Mouse (Mus musculus): ENCODE measurements at regions not wholly inside any gene's neighbourhood (a gene's known extent, or its start where the extent isn't known, plus 50 kb on each side); places are given as distances from the start of the nearest gene placed in this dataset.

DNA sequence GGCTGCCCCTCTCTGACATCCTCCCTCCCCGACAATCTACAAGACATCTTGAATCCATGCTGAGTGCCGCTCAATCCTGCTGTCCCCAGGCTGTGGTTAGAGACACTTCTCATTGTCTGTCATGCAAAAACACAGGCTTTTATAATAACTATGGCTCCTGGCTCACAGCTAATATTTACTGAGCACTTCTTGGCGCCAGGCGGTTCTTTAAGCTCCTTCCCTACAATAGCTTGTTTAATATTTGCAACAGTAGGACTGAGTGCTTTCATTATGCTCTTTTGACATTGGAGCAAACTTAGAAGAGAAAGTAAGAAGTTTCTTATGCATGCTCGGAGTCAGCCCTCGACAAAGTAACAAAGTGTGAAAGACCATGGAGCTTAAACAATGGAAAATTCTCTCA lies 151.6 kb upstream of the Irx6 start:
- no peak for DNase-seq

DNA sequence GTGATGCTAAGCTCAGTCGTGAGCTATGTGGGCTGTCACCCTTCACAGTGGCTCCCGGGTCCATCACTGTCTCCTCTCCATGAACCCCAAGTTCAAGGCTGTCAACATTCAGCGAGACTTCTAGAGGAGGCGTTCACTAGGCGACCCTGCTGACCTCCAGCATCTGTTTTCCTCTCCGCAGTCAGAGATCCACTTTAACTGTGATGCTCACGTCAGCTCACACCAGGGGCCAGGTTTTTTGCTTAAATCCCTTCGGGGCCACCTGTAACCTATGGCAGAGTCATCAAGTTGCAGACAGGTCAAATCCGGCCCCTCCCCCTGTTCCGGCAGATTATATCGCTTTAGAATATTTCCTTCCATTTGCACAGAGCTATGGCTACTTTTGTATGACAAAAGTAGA lies 144.3 kb upstream of the Irx6 start:
- DNase-seq = no peak

DNA sequence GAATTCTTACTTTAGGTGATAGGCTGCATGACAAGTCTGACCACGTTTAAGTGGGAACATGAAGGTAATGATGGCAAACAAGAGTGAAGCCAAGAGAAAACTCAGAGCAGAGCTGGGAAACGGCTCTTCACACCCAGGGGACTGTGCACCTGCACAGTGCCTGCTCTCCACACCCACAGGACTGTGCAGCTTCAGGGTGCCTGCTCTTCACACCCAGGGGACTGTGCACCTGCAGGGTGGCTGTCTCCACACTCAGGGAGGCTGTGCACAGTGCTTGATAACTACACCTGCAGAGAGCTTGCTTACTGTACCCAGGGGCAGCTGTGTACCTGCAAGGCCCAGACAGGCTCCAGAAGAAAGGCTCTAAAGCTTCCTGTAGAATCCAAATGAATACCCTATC lies 133.5 kb upstream of the Irx6 start:
- DNase-seq = no peak

DNA sequence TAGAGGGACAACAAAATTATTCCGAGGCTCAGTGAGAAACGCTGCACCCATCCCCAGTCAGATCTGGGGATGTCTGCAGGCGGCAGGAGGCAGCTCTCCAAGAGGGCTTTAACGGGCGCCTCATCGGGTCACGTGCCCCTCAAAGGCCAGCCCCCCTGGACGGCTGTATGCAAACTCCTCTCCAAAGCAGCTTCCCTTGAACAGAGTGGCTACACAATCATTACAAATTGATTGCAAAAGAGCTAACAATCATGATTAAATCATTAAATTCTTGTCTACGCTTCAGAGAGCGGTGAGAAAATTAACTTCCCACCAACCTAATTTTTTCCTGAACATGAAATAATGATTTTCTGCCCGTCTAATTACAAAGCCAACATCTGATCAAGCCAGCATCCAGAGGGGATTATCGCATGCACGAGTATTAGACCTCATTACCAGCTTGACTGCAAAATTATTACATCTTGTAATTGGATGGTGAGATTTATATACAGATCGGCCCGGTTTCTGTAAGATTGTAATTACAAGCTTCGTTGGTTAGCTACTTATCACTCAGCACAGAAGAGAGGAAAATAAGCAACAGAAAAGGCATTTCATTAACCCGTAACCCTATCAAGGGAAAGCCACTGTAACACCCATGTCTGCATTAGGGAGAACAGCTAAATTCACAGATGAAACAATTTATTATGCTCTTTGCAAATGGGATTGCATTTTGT lies 128.6 kb upstream of the Irx6 start:
- DNase-seq = no peak

DNA sequence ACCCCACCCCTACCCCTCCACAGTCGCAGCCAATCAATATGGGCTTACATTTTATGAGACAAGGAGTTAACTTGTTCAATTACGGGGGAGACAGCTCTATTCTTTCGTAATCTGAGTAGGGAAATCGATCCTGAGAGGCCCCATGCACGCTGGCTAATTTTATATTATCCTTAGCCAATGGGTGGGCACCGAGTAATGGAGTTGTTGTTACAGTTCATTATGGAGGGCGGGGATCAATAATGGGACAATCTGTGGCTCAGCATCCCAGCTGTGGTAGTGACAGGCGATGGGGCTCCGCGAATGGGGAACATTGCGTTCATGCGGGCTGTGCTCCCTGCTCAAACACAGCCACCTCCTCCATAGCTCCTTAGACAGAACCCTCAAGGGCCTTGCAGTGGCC lies 118.9 kb upstream of the Irx6 start:
- no peak for DNase-seq

DNA sequence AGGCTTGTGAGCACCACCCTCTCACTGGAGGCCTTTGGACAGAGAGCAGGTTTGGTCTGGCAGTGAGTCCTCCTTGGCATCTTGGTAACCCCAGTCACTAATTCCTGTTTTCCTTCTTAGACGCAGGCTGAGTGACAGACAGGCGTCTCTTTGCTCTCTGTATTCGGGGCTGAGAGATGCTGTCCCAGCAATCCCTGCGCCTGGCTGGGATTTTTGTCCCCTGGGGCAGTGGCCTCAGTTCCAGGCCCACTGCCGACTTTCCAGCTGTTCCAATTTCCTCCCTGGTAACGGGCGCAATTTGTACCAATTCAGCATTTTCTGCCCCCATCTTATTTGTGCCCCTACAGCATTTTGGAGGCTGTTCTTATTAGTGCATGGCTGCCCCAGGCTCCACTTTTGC lies 118.5 kb upstream of the Irx6 start:
- DNase-seq = peak; percentile 4 to 6

DNA sequence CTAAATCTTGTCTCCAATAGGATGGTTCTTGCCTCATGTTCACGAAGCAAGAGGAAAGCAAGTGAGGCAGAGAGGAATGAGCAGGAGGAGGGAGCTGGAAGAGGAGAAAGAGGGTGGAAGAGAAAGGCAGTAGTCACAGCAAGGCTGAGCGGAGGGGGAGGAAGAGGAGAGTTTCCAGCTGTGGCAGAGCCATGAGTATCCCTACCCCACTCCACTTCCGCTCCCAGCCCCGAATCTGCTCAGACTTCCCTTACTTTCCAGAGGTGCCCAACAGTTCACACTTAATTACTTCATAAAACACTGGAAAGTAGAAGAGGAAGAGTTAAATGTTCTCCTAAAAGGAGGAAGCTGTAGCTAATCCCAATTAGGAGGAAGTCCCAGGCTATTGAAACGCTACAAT lies 111.6 kb upstream of the Irx6 start:
- DNase-seq = no peak

DNA sequence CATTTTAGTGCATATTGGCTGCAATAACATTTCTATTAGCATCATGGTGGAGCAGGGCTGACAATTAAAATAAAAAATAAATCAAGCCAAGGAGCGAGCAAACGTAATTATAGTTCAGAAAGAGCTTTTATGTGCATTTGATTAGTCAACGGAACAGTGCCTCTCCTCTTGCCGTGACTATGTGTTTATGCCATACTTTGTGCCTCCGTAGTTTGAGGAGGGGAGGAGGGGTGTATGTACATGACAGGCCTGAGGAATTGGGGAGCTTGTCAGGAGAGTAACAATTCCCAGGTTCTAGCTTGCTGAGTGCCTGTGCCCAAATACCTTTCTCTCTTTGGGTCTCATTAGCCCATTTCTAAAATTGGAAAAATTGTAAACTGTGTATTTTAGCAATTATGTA lies 111.1 kb upstream of the Irx6 start:
- DNase-seq = no peak

DNA sequence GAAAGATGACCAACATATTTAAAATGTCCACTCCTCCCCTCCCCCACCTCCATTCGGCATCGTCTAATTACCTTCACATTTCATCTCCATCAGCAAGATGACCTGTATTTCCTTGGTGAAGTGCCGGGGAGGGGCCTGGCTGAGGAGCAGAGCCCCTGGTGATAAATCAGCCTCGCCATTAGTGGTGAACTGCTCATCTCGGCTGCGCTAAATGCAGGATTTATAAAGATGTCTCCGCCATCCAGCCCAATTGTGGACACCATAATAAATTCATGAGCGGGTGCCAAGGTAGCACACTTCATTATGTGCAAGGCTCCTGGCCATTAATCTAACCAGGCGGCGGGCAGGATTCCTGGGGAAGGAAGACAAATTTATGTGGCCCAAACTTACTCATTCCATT lies 104.4 kb upstream of the Irx6 start:
- no peak for DNase-seq

DNA sequence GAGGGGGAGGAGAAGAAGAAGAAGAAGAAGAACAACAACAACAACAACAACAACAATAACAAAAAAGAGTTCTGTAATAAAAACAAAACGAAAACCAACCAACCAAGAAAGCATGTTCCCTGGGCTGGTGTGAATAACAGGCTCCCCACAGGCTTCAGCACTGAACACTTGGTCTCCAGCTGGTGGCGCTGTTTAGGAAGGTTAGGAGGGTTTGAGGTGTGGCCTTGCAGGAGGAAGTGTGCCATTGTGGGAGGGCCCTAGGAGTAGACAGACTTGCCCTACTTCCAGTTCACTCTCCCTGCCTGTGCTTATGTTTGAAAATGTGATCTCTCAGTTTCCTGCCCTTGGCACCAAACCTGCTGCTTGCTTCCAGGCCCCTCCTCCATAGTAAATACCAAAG lies 94.6 kb upstream of the Irx6 start:
- DNase-seq = no peak

DNA sequence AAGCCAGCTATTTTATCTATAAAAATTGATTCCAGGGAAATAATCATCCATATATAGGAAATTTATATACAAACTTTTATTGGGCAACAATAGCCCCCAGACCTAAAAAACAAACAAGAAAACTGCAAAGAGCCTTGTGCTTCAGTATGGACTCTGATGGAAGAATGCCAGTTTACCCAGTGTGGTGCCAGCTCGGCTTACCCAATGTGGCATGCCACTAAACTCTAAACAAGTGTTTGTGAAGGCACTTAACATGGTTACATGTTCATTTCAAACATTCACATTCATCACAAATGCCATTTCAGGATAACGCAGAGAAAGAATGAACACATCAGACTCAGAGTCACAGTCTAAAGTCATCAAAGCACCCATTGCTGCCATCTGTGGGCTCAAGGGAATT lies 93.0 kb upstream of the Irx6 start:
- DNase-seq = no peak

DNA sequence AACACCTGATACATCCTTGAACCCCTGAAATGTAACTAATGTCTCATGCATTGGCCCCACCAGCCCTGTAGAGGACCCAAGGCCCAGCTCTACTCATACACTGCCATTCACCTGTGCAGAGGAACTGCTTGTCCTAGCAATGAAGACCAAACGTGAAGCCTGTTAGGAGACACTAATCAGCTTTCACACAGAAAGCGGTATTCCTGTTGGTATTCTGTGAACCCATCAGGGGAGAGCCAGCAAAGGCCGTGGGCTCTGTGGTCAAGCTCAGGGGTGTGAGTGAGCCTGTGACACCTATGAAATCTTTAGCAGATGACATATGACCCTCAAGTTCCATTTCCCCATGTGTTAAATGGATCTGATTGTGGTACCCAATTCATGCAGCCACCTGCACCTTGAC lies 73.3 kb upstream of the Irx6 start:
- DNase-seq = no peak

DNA sequence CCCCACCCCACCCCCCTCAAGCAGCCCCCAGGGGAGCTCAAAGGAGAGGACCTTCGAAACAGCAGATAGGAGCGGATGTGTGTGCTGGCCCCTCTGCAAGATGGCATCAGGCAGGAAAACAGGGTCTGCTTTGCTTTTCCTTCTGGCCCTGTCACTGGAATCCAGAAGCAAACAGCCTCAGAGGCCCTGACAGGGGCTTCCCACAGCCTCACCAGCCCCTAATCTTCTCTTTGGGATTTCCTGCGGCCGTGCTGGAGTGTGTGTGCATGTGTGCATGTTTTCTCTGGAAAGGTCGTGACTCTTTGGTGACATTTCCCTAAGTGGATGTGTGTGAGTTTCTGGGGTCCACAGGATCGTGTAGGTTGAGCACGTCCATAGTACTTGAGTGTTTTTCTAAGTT lies 71.1 kb upstream of the Irx6 start:
- DNase-seq = no peak

DNA sequence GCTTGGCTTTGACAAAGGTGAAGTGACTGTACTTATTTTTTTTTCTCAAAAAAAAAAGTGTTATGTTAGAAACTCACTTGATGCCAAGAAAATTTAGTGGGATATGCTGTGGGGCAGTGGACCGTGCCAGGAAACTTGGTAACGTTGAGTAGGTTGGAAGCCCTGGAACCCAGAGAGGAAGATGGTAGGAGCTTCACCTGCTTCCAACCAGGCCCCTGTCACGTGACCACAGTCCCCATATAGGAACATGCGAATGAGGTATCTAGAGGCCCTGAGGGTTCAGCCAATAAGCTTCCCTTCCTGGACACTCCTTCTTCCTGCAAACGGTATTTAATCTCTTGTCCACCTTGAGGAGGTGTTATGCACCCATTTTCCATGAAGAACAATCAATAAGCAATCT lies 68.5 kb upstream of the Irx6 start:
- no peak for DNase-seq

DNA sequence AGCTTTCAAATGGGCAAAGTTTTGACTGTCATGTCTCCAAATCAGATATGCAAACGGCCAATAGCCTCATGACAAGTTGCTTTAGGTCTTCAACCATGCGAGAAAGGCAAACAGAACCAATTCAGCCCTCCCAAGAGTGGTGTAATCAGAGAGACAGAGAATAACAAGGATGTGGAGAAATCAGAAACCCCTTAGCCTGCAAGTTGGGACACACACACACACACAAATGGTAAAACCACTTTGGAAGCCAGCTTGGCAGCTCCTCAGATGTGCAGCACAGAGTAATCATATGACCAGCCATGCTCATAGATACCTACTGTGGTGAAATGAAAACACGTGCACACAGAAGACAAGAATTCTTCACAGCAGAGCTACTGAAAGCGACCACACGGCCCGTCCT lies 66.5 kb upstream of the Irx6 start:
- no peak for DNase-seq

DNA sequence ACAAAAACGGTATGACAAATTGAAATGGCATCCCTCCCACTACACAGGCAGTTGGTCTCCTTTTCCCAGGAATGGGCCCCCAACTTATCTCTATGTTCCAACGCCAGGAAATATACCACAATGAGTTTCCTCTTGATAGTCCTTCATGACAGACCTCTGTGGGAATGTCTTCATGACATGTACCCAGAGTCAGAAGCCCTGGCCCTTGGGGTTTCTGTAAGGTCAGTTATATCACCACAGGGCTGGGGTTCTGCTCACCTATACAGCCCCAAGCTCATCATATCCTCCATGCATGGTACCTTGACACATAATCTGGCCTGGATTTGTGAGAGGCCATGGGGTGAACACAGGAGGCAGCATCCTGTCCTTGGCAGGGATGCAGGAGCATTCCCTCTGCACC lies 64.2 kb upstream of the Irx6 start:
- DNase-seq = no peak

DNA sequence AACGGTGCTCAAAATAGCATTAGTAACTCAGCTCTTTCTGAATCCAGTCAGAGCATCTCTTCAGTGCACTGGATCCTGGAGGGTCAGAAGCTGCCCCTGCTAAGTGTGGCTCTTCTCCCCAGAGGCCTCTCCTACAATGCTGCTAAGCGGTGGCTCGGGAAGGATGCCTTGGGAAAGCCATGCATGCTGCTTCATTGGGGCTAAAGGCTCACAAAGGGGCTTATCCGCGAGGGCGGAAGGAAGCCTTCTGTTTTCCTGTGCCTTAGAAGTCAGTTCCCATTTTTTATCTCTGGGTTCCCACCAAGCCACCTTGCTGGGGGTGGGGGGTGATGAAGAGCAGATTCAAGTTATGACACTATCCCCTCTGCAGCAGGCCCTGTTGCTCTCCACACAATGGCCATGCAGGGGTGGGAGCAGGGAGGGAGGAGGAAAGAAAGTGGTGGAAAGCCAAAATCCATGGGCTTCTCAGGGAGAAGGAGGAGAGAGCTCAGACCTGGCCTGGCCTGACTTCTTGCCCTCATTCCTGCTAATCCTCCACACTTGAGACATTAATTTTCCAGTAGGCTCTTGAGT lies 63.5 kb upstream of the Irx6 start:
- no peak for DNase-seq

DNA sequence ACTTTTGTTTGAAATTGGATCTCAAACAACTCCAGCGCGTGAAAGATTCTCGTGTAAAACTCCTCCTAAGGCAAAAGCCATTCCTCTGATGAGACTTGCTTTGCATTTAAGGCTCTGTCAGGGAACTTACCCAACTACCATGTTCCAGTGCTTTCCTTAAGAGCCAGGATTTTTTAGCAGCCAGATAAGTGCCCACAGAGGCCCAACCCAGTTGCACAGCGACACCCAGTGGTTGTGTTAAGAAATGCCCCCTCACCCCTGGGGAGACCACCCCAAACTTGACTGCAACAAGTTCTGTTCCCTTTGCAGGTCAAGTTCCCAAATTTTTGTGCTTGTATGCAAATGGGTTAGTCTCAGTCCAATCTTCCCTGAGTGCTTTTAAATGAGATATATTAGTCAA lies 60.6 kb upstream of the Irx6 start:
- DNase-seq = no peak

DNA sequence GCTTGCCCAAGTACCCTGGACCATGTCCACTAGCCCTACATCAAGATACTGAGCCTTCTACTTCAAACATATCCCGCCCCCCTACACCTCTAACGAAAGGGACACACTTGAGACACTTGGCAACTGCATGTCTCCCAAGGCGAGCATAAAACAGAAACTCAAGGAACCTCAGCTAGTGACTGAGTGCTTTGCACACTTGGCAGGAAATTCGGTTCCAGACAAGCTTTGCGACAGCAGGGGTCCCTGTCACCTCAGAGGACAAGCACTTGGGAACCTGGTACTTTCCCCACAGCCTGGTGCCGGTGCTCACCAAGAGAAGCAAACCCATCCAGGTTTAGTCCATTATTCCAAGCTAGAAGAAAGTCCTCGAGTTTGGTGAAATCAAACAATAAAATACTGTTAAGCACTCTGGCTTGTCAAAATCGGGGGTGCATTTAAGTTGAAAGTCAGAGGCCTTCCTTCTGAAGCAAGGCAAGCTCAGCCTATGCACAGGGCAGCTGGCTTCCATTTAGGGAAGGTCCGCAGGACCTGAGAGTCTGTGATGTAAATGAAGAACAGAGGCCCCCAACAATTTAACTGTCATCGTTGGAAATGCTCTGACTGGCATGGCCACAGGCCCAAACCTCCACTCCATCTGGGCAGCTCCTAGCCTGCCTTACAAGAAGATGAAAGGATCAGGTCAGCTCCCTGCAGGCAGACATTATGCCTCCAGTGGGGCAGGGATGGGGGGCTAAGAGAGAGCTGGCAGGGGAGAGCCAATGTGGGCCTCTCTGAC lies 57.6 kb upstream of the Irx6 start:
- no peak for DNase-seq

DNA sequence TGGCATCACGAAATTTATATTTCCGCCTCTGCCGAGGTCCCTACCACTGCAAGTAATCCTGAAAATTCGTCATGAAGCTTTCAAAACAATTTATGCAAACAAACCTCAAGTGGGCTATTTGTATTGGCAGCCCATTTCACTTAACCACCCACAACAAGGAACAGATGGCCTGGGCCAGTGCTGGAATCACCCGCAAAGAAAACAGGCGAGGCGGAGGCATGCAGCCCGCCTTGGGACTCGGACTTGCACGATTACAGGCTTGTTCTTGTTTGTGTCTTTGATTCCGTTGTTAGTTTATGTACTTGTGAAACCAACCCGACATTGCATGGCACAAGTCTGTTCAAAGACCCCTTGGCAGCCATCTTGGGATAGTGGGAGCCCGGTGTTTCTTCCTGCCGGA lies 55.8 kb upstream of the Irx6 start:
- DNase-seq = no peak
